Mouse (Mus musculus) yolk sac, embryonic 10.5 days (tissue): ENCODE measurements at regions not wholly inside any gene's neighbourhood (a gene's known extent, or its start where the extent isn't known, plus 50 kb on each side); places are given as distances from the start of the nearest gene placed in this dataset.

Experiments used
- DNase-seq: peaks from one replicate; pipeline ENCODE4 v3.0.0-alpha.2; 2017; ENCODE audit warnings: low spot score

GRCm38 (mm10) chrX:12467528-12468179, 119.9 kb upstream of the Atp6ap2 start:
- DNase-seq: peak; percentile 42

GRCm38 (mm10) chrX:12472296-12472695, 115.3 kb upstream of the Atp6ap2 start:
- no peak for DNase-seq

GRCm38 (mm10) chrX:12479207-12479606, 108.4 kb upstream of the Atp6ap2 start:
- no peak for DNase-seq

GRCm38 (mm10) chrX:12490957-12491356, 96.6 kb upstream of the Atp6ap2 start:
- DNase-seq: no peak

GRCm38 (mm10) chrX:12493216-12493615, 94.4 kb upstream of the Atp6ap2 start:
- peak; percentile 1 for DNase-seq

GRCm38 (mm10) chrX:12493916-12494315, 93.7 kb upstream of the Atp6ap2 start:
- no peak for DNase-seq

- DNase-seq: no peak
Measured at GRCm38 (mm10) chrX:12494535-12494934, 93.1 kb upstream of the Atp6ap2 start.

- DNase-seq: no peak
Measured at GRCm38 (mm10) chrX:12500601-12501000, 87.0 kb upstream of the Atp6ap2 start.

- no peak for DNase-seq
Measured at GRCm38 (mm10) chrX:12502364-12502763, 85.2 kb upstream of the Atp6ap2 start.

GRCm38 (mm10) chrX:12503581-12503980, 84.0 kb upstream of the Atp6ap2 start:
- DNase-seq: no peak

GRCm38 (mm10) chrX:12511119-12511518, 76.5 kb upstream of the Atp6ap2 start:
- DNase-seq: no peak

GRCm38 (mm10) chrX:12525044-12525443, 62.6 kb upstream of the Atp6ap2 start:
- DNase-seq: no peak

- no peak for DNase-seq
Measured at GRCm38 (mm10) chrX:12530406-12531311, 56.9 kb upstream of the Atp6ap2 start.
